Mouse (Mus musculus) heart, postnatal 0 days (tissue): ENCODE data around the gene Bloc1s1. TPM values are rescaled to one million over a fixed set of nuclear protein-coding genes. Genes with fewer than 3 reads are reported as not detected.

Experiments
- ATAC-seq: fragments of 200-750 bp; cut with Nextera tagmentation; 2 replicates; pipeline ENCODE4 v1.8.0; 2017; ENCODE audit warnings: low read depth, moderate number of reproducible peaks, moderate library complexity; ENCODE audit not compliant: insufficient read depth
- DNase-seq: peaks from one replicate; pipeline ENCODE4 v3.0.0-alpha.2; 2016; ENCODE audit warnings: low spot score
- H3K27ac ChIP-seq: fragments of 300-500 bp; sonication (generic); 2 replicates; pipeline ENCODE4 v1.5.1; 2014; ENCODE audit warnings: low read depth, mild to moderate bottlenecking
- H3K27me3 ChIP-seq: fragments of 300-500 bp; sonication (generic); 2 replicates; pipeline ENCODE4 v1.6.1; 2014; ENCODE audit warnings: low read length, mixed read lengths; ENCODE audit not compliant: control insufficient read depth, insufficient read depth
- H3K36me3 ChIP-seq: fragments of 300-500 bp; sonication (generic); replicated peaks from 2 replicates; pipeline ENCODE4 v1.6.1; 2014; ENCODE audit warnings: low read length, mixed read lengths; ENCODE audit not compliant: control insufficient read depth, insufficient read depth
- H3K4me1 ChIP-seq: fragments of 300-500 bp; sonication (generic); 2 replicates; pipeline ENCODE4 v1.6.1; 2014; ENCODE audit warnings: antibody characterized with exemption; ENCODE audit not compliant: control insufficient read depth, insufficient read depth
- H3K4me2 ChIP-seq: fragments of 300-500 bp; sonication (generic); 2 replicates; pipeline ENCODE4 v1.6.1; 2014; ENCODE audit warnings: low read depth, mild to moderate bottlenecking, low read length, moderate library complexity
- H3K4me3 ChIP-seq: fragments of 300-500 bp; sonication (generic); 2 replicates; pipeline ENCODE4 v1.5.1; 2014; ENCODE audit warnings: low read depth, low read length
- H3K9ac ChIP-seq: fragments of 300-500 bp; sonication (generic); replicated peaks from 2 replicates; pipeline ENCODE4 v1.6.1; 2014; ENCODE audit warnings: low read depth, low read length, mixed read lengths
- H3K9me3 ChIP-seq: fragments of 300-500 bp; sonication (generic); replicated peaks from 2 replicates; pipeline ENCODE4 v1.6.1; 2016; ENCODE audit warnings: low read length; ENCODE audit not compliant: control insufficient read depth
- CTCF ChIP-seq: IDR thresholded peaks from 2 replicates; pipeline ENCODE4 v1.5.1; 2016; ENCODE audit warnings: antibody characterized with exemption, control low read depth, low read depth
- EP300 ChIP-seq: IDR thresholded peaks from 2 replicates; pipeline ENCODE4 v1.6.1; 2016; ENCODE audit warnings: antibody characterized with exemption, low read depth
- WGBS: fragments of 180-500 bp; shearing (Covaris S2); extraction: QIAGEN DNeasy Blood & Tissue Kit; methylation state at CpG from one replicate; pipeline ENCODE4 v1.1.7; 2014; 5-methylcytosine and 5-hydroxymethylcytosine counted together
- polyA plus RNA-seq: library from polyadenylated mRNA; unstranded; fragments of >200 nt; fragmentation: Nextera tagmentation; extraction: Ambion mirVana; gene quantifications from 2 replicates; pipeline ENCODE4 v1.2.1, GENCODE M21; 2015
- total RNA-seq: library from RNA; depleted of rRNA; stranded (reverse); fragments of >200 nt; gene quantifications from 2 replicates; pipeline ENCODE4 v1.2.3, GENCODE M21; 2014; ENCODE audit warnings: low replicate concordance

The Bloc1s1 gene
- total and polyA plus RNA-seq, 2 experiments from 2014 or later: 121 to 292 TPM

GRCm38 (mm10) chr10:128921251-128921650 is 2.6 kb downstream of the Bloc1s1 start:
- H3K36me3 ChIP-seq: peaks cover 18% of the 10 kb centered on the region
- H3K27me3 ChIP-seq: no peaks in the 10 kb centered on the region
- no peak for ATAC-seq
- H3K9me3 ChIP-seq: no peaks in the 10 kb centered on the region
- TF ChIP-seq CTCF: no peak
- no peak for TF ChIP-seq EP300
- no peak overlapping the region for H3K9ac ChIP-seq
- no peak overlapping the region for H3K4me3 ChIP-seq
- peaks cover 21% of the 10 kb centered on the region for H3K4me1 ChIP-seq
- DNase-seq: no peak
- 75% methylated on average over 1 of the region's 1 CpGs for WGBS
- peak overlapping the region; percentile 91 for H3K27ac ChIP-seq
- H3K4me2 ChIP-seq: no peak overlapping the region

GRCm38 (mm10) chr10:128920736-128921161 is 3.1 kb downstream of the Bloc1s1 start:
- Histone ChIP-seq H3K4me2 (no peak overlapping the region), H3K27me3 (no peaks in the 10 kb centered on the region), H3K36me3 (peaks cover 21% of the 10 kb centered on the region), H3K4me1 (peaks cover 21% of the 10 kb centered on the region), H3K9me3 (no peaks in the 10 kb centered on the region), H3K4me3 (no peak overlapping the region), H3K9ac (no peak overlapping the region), H3K27ac (peak overlapping the region; percentile 91)
- TF ChIP-seq EP300 (no peak), CTCF (no peak)
- DNase-seq (no peak), ATAC-seq (no peak)
- WGBS: 46% methylated on average over 3 of the region's 3 CpGs

DNA sequence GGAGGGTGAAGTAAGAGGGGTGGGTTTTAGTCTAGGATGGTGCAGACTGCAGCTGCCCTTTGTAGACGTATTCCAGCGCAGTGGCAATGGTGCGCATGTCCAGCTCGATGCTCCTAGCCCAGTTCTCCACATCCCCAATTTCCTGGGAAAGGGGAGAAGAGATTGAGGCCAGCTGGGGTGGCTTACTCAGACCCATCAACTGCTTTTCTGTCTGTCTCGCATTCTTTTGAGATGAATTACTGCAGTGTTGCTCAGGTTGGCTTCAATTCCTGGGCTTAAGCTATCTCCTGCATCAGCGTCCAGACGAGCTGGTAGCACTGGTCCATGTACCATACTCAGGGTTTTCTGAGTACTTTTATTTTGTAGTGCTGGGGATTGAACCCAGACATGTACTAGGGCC is 3.9 kb downstream of the Bloc1s1 start:
- Histone ChIP-seq H3K4me1 (peaks cover 21% of the 10 kb centered on the region), H3K27me3 (no peaks in the 10 kb centered on the region), H3K9ac (no peak overlapping the region), H3K4me2 (no peak overlapping the region), H3K9me3 (no peaks in the 10 kb centered on the region), H3K27ac (peak overlapping the region; percentile 91), H3K4me3 (no peak overlapping the region), H3K36me3 (peaks cover 21% of the 10 kb centered on the region)
- DNase-seq: no peak
- ATAC-seq: no peak
- TF ChIP-seq EP300 (no peak), CTCF (no peak)
- 72% methylated on average over 7 of the region's 7 CpGs for WGBS

GRCm38 (mm10) chr10:128919203-128919631 is 4.6 kb downstream of the Bloc1s1 start:
- ATAC-seq (no peak), DNase-seq (no peak)
- Histone ChIP-seq H3K4me2 (no peak overlapping the region), H3K36me3 (peaks cover 27% of the 10 kb centered on the region), H3K27ac (peak overlapping the region; percentile 22; the same call in 1 of the 2 replicates), H3K4me3 (no peak overlapping the region), H3K9ac (0 out of 2 replicates have a peak overlapping the region, but pooled peaks have one; percentile 26), H3K9me3 (no peaks in the 10 kb centered on the region), H3K4me1 (peaks cover 20% of the 10 kb centered on the region), H3K27me3 (no peaks in the 10 kb centered on the region)
- 33% methylated on average over 6 of the region's 6 CpGs for WGBS
- TF ChIP-seq CTCF (no peak), EP300 (no peak)

DNA sequence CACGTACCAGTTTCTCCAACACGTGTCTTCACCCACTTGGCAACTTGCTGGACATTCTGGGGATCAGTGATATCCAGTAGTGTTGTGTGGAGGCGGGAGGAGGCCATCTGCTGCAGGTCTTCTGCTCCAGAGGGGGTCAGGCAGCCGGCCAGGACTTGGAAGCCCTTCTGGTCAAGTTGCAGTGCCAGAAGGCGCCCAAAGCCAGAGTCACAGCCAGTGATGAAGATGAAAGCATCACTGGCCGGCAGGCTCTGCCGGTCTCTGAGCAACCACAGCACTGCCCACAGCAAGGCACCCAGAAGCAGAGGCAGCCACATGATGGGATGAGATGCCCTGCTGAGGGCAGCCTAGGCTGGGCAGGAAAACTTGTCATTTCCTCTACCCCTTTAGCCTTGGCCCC is 5.6 kb downstream of the Bloc1s1 start:
- no peak overlapping the region for H3K4me2 ChIP-seq
- H3K4me3 ChIP-seq: no peak overlapping the region
- H3K4me1 ChIP-seq: peaks cover 12% of the 10 kb centered on the region
- WGBS: 50% methylated on average over 7 of the region's 7 CpGs
- no peak for TF ChIP-seq CTCF
- no peak for TF ChIP-seq EP300
- no peak overlapping the region for H3K9ac ChIP-seq
- no peak overlapping the region; the same call in 1 of the 2 replicates for H3K27ac ChIP-seq
- H3K27me3 ChIP-seq: no peaks in the 10 kb centered on the region
- DNase-seq (no peak), ATAC-seq (no peak)
- peaks cover 30% of the 10 kb centered on the region for H3K36me3 ChIP-seq
- no peaks in the 10 kb centered on the region for H3K9me3 ChIP-seq

- TF ChIP-seq EP300: no peak
- no peak for TF ChIP-seq CTCF
- ATAC-seq: no peak
- no peak for DNase-seq
- Histone ChIP-seq H3K4me2 (no peak overlapping the region), H3K9me3 (no peaks in the 10 kb centered on the region), H3K4me3 (no peak overlapping the region), H3K27me3 (no peaks in the 10 kb centered on the region), H3K4me1 (peaks cover 7% of the 10 kb centered on the region), H3K36me3 (peaks cover 32% of the 10 kb centered on the region), H3K9ac (no peak overlapping the region), H3K27ac (no peak overlapping the region)
- WGBS: 87% methylated on average over 6 of the region's 6 CpGs
These were observed 6.4 kb downstream of the Bloc1s1 start for GRCm38 (mm10) chr10:128917400-128917799.
